Mouse (Mus musculus) liver (tissue): ENCODE results near the gene Nell1.
"Not testable (repeated sequence)": the region's sequence is repeated elsewhere in the genome, so short reads cannot be mapped to it uniquely, and the experiment has no call there.

Experiments used
- DNase-seq: peaks from one replicate; pipeline ENCODE4 v3.0.0-alpha.2; 2020; ENCODE audit warnings: mixed read lengths

The Nell1 gene

DNA sequence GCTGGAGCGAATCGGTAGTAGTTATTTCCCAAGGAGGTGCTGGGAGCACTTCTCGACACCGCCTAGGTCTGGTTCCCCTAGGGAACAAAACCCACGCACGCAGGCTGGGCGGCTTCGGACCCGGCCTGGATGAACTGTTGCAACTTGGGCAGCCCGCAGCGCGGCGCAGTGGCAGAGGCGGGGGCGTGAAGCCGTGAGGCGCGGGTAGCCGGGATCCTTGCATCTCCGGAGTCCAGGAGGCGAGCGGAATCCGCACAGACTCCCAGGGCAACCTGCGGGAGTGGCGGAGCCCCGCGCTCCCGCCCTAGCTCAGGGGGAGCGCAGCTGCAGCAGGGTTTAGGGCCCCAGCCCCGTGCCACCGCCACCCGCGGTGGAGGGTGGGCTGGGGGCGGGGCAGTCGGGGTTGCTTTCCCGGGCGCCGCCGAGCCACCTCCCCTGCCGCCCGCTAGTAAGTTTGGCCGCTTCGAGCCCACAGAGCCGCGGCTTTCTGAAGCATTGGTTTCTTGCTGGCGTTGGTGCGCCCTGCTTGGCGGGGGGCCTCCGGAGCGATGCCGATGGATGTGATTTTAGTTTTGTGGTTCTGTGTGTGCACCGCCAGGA is at the start of gene Nell1:
TSS of gene Nell1 (plus strand) at position 24 of the 600 bp plus-strand sequence.
- DNase-seq: no peak

GRCm38 (mm10) chr7:49928571-49928970 is 46.1 kb upstream of the Nell1 start:
- no peak for DNase-seq

- no peak for DNase-seq
Observed at GRCm38 (mm10) chr7:49929999-49930398, 44.7 kb upstream of the Nell1 start.

DNA sequence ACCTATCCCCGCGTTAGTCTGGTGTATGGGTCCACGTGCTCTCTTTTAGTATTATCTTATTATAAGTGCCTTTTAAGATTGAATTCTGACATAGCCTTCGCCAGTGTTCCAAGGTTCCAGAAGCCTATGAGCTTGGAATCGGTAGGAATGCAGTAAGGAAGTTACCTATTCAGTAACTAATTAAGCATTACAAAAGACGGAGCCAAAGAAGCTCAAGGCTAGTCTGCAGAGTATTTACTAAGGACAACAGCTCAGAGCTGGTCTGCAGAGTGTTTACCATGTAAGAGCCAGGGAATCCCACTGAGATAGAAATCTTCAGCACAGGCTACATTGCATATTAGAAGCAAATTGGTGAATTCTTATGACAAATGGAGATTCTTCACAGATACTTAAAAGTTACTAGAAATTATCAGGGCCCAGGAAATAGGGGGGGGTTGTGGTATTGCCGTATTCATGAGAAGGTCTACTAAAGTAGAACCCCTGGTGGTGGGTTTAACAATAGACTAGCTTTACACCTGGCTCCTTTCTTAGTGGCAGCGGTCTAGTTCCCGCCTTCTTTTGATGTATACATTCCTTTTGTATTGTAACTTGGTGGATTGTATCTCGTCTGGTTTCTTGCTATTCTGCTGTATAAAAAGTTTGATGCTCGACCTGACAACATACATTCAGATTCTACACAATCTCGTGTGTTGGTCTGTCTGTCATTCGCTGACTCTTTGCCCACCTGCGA is 41.1 kb upstream of the Nell1 start:
- not testable (repeated sequence) for DNase-seq

- DNase-seq: no peak
Observed at GRCm38 (mm10) chr7:49936821-49937220, 37.8 kb upstream of the Nell1 start.

DNA sequence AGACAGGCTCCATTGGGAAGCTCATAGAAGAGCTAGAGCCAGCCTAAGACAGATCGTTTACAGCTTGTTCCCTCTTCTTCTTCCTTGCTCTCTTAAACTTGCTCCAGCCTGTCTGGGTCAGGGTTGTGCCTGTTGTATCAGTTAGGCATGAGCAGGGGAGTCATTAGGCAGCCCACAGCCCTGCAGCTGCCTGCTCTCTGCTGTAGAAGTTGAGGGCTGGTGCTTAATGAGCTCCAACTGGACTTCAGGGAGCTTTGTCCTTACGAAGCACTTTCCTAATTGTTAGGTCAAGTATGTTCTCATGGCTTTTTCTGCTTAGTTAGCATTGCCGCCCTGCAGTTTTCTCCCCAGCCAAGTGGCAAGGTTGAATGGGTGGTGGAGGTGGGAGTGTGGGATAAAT is 32.6 kb upstream of the Nell1 start:
- no peak for DNase-seq

DNA sequence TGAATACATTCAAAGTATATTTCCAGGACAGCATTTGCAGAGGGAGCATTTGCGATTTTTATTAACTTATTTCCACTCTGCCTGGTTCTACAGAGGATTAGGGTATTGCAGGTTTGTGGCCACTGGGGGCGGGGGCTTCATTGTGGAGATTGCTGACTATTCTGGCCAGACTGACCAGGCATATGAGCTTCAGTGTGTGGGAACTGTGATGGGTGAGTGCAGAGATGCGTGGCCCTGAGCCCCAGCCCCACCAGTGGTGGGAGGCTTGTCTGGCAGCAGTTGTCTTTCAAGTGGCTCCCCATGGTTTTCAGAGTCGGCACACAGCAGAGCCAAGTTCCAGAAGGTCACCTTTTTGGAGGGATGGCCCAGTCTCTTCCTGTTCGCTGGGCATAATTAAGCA is 32.2 kb upstream of the Nell1 start:
- DNase-seq: no peak

DNA sequence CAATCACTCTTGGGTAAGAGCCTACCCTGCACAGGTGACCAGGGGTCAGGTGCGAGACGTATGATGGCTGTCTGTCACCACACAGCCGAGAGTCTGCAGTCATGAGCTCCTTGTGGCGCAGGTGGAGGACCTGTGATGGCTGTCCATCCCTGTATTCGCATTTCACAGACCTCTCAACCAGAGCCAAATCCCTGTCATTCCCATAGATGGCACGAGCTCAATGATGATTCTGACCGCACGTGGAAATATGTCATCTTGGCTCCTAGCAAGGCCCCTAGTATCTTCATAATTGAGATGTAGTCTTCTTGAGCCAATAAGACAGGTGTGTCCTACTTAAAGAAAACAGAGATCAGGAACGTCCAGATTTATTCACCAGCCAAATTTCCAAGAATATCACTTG is 28.0 kb upstream of the Nell1 start:
- DNase-seq: no peak

GRCm38 (mm10) chr7:49953546-49954181 is 21.0 kb upstream of the Nell1 start:
- DNase-seq: no peak

- DNase-seq: no peak
Observed at GRCm38 (mm10) chr7:49954834-49955233, 19.8 kb upstream of the Nell1 start.

- DNase-seq: no peak
Observed at GRCm38 (mm10) chr7:49957142-49957541, 17.5 kb upstream of the Nell1 start.

DNA sequence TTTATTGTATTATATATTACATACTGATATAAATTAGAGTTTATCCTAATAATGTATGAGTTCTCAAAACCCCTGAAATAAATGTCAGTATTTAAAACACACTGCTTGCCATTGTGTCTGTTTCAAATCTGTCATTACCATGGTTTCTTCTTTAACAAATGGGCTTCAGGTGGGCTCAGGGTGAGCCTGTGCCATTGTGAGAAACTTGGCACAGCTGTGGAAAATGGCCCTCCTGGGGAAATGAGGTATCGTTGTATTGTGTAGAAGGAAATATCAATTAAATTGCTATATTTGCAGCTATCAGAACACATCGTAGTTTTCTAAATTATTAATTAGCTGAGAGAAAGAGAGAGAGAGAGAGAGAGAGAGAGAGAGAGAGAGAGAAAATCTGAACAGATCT is 10.9 kb upstream of the Nell1 start:
- no peak for DNase-seq

DNA sequence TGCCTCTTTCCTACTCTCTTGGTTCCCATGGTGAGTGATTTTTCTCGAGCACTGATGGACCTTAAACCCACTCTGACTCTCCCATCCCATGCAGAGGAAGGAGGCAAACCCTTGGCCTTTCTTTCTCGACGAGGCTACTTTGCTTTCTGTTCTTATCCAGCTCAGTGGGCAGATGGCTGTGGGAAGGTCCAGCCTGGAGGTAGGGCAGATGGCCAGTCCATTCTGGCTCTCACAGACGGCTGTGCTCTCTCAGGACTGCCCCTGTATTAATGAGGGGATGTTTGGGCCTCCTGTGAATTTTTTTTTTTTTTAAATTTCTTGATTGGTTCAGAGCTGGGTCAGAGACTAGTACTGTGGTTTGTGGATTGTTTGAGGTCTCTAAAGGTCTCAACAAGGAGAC is 5.1 kb upstream of the Nell1 start:
- no peak for DNase-seq

- no peak for DNase-seq
Observed at GRCm38 (mm10) chr7:49975441-49976121, 917 bp downstream of the Nell1 start.

- no peak for DNase-seq
Observed at GRCm38 (mm10) chr7:49981511-49982227, 7.0 kb downstream of the Nell1 start.

DNA sequence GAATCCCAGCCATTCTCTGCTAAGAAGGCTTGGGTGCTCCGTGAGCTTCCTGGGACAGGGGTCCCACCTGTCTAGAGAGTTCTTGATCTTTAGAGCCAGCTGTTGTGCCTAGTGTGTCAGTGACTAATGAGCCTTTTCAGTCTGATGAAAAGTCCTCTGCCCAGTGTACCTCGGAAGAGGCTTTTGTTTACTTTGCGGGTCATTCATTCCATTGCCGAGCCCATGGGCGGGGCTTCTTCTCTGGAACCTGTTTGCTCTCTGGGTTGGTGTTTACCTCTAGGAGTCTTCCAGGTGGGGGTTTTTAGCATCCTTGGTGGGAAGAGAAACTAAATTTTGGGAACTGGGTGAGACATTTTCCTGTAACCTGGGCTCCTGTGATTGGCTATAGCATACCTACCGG is 10.0 kb downstream of the Nell1 start:
- no peak for DNase-seq

DNA sequence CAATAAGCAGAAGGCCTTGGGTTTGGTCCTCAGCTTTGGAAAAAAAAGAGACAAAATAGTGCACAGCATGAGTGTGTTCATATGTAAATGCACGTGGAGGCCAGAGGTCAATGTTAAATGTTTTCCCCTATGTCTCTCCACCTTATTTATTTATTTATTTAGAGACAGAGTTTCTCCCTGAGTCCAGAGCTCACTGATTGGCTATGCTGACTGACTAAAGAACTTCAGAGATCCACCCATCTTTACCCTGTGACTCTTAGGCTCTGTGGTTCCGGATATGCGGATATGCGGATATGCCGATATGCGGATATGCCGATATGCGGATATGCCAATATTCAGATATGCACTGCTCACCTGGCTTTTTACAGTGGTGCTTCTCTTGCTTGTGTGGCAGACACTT is 11.3 kb downstream of the Nell1 start:
- no peak for DNase-seq

GRCm38 (mm10) chr7:49999321-49999720 is 24.7 kb downstream of the Nell1 start:
- DNase-seq: no peak

GRCm38 (mm10) chr7:50005268-50005667 is 30.6 kb downstream of the Nell1 start:
- DNase-seq: no peak

DNA sequence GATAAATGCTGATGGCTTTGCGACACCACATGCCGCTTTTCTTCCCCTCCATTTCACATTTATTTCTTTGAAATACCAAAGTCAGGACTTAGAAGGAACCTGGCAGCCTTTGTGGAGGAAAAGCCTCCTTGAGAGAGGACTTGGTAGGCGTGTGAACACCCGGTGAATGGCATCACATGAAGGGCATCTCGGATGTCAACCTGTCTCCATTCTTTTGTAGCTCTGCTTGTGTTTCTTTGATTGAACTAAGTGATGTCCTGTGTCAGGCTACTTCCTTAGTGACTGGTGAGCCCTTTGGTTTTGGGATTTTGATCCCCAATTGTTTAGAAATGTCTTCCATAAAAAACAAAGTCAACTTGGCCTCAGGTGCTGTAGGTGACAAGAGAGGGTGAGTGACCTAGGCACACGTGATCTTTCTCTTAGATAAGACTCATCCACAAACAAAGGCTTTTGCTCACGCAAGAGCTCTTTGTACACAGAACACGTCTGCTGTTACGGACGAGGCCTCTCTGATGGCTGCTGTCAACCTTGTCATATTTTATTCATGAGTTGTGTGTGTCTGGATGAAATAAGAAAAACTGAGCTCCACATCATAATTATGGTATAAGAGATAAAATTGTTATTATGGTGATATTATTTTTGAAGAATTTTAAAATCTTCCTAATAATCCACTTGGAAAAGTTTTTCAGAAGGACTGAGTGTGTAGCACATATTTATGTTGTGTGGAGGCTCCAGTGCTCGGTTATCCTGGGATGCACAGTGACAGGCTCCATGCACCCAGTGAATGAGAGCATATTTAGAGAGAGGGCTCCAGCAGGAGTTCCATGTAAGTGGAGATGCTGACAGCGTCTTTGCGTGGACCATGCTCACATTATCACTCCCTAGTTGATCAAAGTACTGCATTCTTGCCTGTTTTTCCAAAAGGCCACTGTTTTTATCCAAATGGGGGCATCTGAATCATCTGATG is 60.8 kb downstream of the Nell1 start:
- no peak for DNase-seq

DNA sequence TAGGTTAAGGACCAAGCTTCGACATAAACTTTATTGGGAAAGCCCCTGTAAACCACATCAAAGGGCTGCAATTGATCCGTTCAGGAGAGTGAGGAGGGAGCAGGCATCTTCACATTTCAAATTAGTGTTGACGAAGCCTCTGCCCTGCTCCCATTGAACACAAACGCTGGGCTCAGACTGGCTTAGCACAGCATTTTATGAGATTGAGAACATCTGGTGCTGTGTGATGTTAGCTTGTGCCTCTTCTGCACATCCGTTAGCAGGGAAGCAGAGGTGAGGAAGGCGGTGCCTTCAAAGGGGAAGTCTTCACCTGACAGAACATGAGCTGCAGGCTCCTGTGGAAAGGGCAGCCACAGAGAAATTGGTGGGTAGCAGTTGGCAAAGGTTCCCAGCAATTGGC is 66.4 kb downstream of the Nell1 start:
- DNase-seq: no peak

GRCm38 (mm10) chr7:50050144-50050543 is 75.5 kb downstream of the Nell1 start:
- no peak for DNase-seq
